Mouse (Mus musculus) stomach, embryonic 14.5 days (tissue): ENCODE data around the gene Bmp7. TPM values are rescaled to one million over a fixed set of nuclear protein-coding genes. Genes with fewer than 3 reads are reported as not detected.

Source experiments
- ATAC-seq: fragments of 200-750 bp; cut with Nextera tagmentation; 2 replicates; pipeline ENCODE4 v1.8.0; 2017; ENCODE audit warnings: low read depth, moderate TSS enrichment; ENCODE audit not compliant: insufficient number of reproducible peaks, insufficient read depth, low FRiP score
- H3K27ac ChIP-seq: fragments of 300-500 bp; sonication (generic); 2 replicates; pipeline ENCODE4 v1.5.1; 2014; ENCODE audit warnings: mild to moderate bottlenecking, low read length, moderate library complexity, mixed read lengths
- H3K27me3 ChIP-seq: fragments of 300-500 bp; sonication (generic); 2 replicates; pipeline ENCODE4 v1.6.1; 2014; ENCODE audit warnings: low read length, control low read depth, mixed read lengths; ENCODE audit not compliant: control insufficient read depth, insufficient read depth
- H3K36me3 ChIP-seq: fragments of 300-500 bp; sonication (generic); 2 replicates; pipeline ENCODE4 v1.6.1; 2014; ENCODE audit warnings: mild to moderate bottlenecking, control low read depth, low read length, moderate library complexity, mixed read lengths; ENCODE audit not compliant: control insufficient read depth, insufficient read depth
- H3K4me1 ChIP-seq: fragments of 300-500 bp; sonication (generic); 2 replicates; pipeline ENCODE4 v1.6.1; 2014; ENCODE audit warnings: low read length, control low read depth, mixed read lengths; ENCODE audit not compliant: control insufficient read depth, insufficient read depth
- H3K4me2 ChIP-seq: fragments of 300-500 bp; sonication (generic); replicated peaks from 2 replicates; pipeline ENCODE4 v1.6.1; 2014; ENCODE audit warnings: low read depth, low read length, control low read depth
- H3K4me3 ChIP-seq: fragments of 300-500 bp; sonication (generic); 2 replicates; pipeline ENCODE4 v1.5.1; 2014; ENCODE audit warnings: low read depth, low read length, control low read depth
- H3K9ac ChIP-seq: fragments of 300-500 bp; sonication (generic); replicated peaks from 2 replicates; pipeline ENCODE4 v1.6.1; 2014; ENCODE audit warnings: low read depth, mild to moderate bottlenecking, control low read depth, low read length, moderate library complexity, mixed read lengths
- H3K9me3 ChIP-seq: fragments of 300-500 bp; sonication (generic); 2 replicates; pipeline ENCODE4 v1.6.1; 2016; ENCODE audit warnings: low read depth, low read length, control low read depth; ENCODE audit not compliant: control insufficient read depth
- WGBS: fragments of 180-500 bp; shearing (Covaris S2); extraction: QIAGEN DNeasy Blood & Tissue Kit; methylation state at CpG from one replicate; pipeline ENCODE4 v1.1.7; 2014; 5-methylcytosine and 5-hydroxymethylcytosine counted together
- polyA plus RNA-seq: library from polyadenylated mRNA; unstranded; fragments of >200 nt; fragmentation: Nextera tagmentation; extraction: Ambion mirVana; gene quantifications from 2 replicates; pipeline ENCODE4 v1.2.1, GENCODE M21; 2014

The Bmp7 gene
- polyA plus RNA-seq, 1 experiment from 2014 or later: 20.7 TPM

GRCm38 (mm10) chr2:172909463-172909862 lies 30.7 kb downstream of the Bmp7 start:
- Histone ChIP-seq H3K4me1 (peaks cover 19% of the 10 kb centered on the region), H3K27me3 (no peaks in the 10 kb centered on the region), H3K36me3 (no peaks in the 10 kb centered on the region), H3K9ac (no peak overlapping the region), H3K9me3 (no peaks in the 10 kb centered on the region), H3K4me3 (no peak overlapping the region), H3K27ac (no peak overlapping the region), H3K4me2 (no peak overlapping the region)
- 76% methylated on average over 6 of the region's 6 CpGs for WGBS
- no peak for ATAC-seq

DNA sequence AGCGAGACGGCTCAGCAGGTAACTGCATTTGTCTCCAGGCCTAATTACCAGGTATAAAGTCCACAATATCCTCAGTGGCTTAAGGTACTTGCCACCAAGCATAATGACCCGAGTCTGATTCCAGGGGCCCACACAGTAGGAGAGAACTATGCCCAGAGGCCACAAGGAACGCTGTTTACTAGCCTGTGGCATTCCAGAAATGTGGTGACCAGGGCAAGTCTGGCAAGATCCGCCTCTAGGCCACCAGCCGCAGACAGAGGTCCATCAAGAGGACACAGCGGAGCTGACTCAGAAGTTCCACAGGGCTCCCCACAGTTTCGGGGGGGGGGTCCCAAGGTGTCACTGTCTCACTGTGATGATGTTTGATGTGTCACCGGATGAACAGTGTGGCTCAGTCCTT lies 34.0 kb downstream of the Bmp7 start:
- no peaks in the 10 kb centered on the region for H3K27me3 ChIP-seq
- H3K27ac ChIP-seq: no peak overlapping the region
- no peaks in the 10 kb centered on the region for H3K36me3 ChIP-seq
- no peak overlapping the region for H3K4me2 ChIP-seq
- no peak overlapping the region for H3K4me3 ChIP-seq
- no peak overlapping the region for H3K9ac ChIP-seq
- no peak for ATAC-seq
- 68% methylated on average over 9 of the region's 9 CpGs for WGBS
- H3K4me1 ChIP-seq: peaks cover 19% of the 10 kb centered on the region; the same call in 1 of the 2 replicates
- H3K9me3 ChIP-seq: no peaks in the 10 kb centered on the region

- no peak overlapping the region for H3K9ac ChIP-seq
- H3K36me3 ChIP-seq: no peaks in the 10 kb centered on the region
- no peaks in the 10 kb centered on the region for H3K9me3 ChIP-seq
- ATAC-seq: no peak
- H3K27me3 ChIP-seq: no peaks in the 10 kb centered on the region
- H3K27ac ChIP-seq: no peak overlapping the region
- H3K4me3 ChIP-seq: no peak overlapping the region
- H3K4me1 ChIP-seq: peaks cover 26% of the 10 kb centered on the region; the same call in 1 of the 2 replicates
- H3K4me2 ChIP-seq: no peak overlapping the region
- WGBS: 87% methylated on average over 5 of the region's 5 CpGs
These were observed 35.1 kb downstream of the Bmp7 start for GRCm38 (mm10) chr2:172905057-172905456.

DNA sequence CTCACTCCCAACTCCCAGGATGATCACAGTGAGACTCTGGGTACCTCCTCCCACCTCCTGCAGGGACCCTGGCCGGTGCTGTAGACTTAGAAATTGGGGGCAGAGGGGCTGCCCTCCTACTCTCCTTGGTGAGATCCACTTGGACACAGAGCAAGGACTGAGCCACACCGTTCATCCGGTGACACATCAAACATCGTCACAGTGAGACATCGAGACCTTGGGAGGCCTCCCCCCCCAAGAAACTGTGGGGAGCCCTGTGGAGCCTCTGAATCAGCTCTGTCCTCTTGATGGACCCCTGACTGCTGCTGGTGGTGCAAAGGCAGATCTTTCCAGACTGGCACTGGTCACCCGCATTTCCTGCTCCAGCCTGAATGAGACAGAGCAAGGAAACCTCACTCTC lies 35.5 kb downstream of the Bmp7 start:
- no peak for ATAC-seq
- Histone ChIP-seq H3K4me2 (no peak overlapping the region), H3K27me3 (no peaks in the 10 kb centered on the region), H3K9me3 (no peaks in the 10 kb centered on the region), H3K27ac (no peak overlapping the region), H3K9ac (no peak overlapping the region), H3K36me3 (no peaks in the 10 kb centered on the region), H3K4me3 (no peak overlapping the region), H3K4me1 (peaks cover 26% of the 10 kb centered on the region; the same call in 1 of the 2 replicates)
- WGBS: 89% methylated on average over 6 of the region's 6 CpGs

- 78% methylated on average over 8 of the region's 8 CpGs for WGBS
- Histone ChIP-seq H3K27ac (no peak overlapping the region), H3K9ac (no peak overlapping the region), H3K36me3 (no peaks in the 10 kb centered on the region), H3K4me3 (no peak overlapping the region), H3K27me3 (no peaks in the 10 kb centered on the region), H3K9me3 (no peaks in the 10 kb centered on the region), H3K4me2 (no peak overlapping the region), H3K4me1 (peaks cover 25% of the 10 kb centered on the region; the same call in 1 of the 2 replicates)
- no peak for ATAC-seq
These were observed 36.6 kb downstream of the Bmp7 start for GRCm38 (mm10) chr2:172903523-172903922.

GRCm38 (mm10) chr2:172900954-172901701 lies 39.0 kb downstream of the Bmp7 start:
- Histone ChIP-seq H3K4me1 (peaks cover 16% of the 10 kb centered on the region; the same call in 1 of the 2 replicates), H3K27me3 (no peaks in the 10 kb centered on the region), H3K27ac (peak overlapping the region; percentile 39; the same call in 1 of the 2 replicates), H3K9ac (no peak overlapping the region), H3K4me3 (no peak overlapping the region), H3K36me3 (no peaks in the 10 kb centered on the region), H3K4me2 (no peak overlapping the region), H3K9me3 (no peaks in the 10 kb centered on the region)
- peak; percentile 91 for ATAC-seq
- 46% methylated on average over 10 of the region's 10 CpGs for WGBS

GRCm38 (mm10) chr2:172889756-172890443 lies 50.2 kb downstream of the Bmp7 start:
- Histone ChIP-seq H3K9me3 (no peaks in the 10 kb centered on the region), H3K36me3 (no peaks in the 10 kb centered on the region; the same call in 1 of the 2 replicates), H3K4me3 (no peak overlapping the region), H3K9ac (no peak overlapping the region), H3K4me1 (0 out of 2 replicates have a peak, but pooled peaks cover 7% of the 10 kb centered on the region), H3K27ac (no peak overlapping the region), H3K4me2 (no peak overlapping the region), H3K27me3 (no peaks in the 10 kb centered on the region)
- ATAC-seq: no peak
- 72% methylated on average over 15 of the region's 15 CpGs for WGBS

DNA sequence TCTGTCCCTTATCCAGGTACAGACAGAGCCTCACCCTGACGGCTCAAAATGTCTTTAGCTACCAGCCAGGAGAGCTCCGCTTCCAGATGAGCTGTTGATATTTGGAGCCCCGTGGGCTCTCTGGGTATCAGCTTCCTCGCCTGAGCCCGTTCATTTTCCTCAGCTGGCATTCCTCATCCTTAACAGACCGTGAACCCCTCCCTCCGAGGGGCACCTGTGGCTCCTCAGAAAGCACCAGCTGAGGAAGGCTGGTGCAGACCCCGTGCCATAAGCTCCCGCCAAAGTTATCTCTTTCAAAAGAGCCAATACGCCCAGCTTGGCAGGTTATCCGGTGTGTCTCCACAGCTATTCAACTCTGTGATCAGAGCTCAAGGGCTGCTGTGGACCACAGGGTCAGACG lies 50.9 kb downstream of the Bmp7 start:
- Histone ChIP-seq H3K4me3 (no peak overlapping the region), H3K27ac (no peak overlapping the region), H3K9ac (no peak overlapping the region), H3K36me3 (no peaks in the 10 kb centered on the region; the same call in 1 of the 2 replicates), H3K4me2 (no peak overlapping the region), H3K4me1 (0 out of 2 replicates have a peak, but pooled peaks cover 7% of the 10 kb centered on the region), H3K27me3 (no peaks in the 10 kb centered on the region), H3K9me3 (no peaks in the 10 kb centered on the region)
- ATAC-seq: no peak
- WGBS: 72% methylated on average over 12 of the region's 12 CpGs
